Mouse (Mus musculus) liver, embryonic 14.5 days (tissue): Measurements from ENCODE around the gene Plekha7.

Experiments used
- CTCF ChIP-seq: IDR thresholded peaks from 2 replicates; pipeline ENCODE4 v1.5.1; 2016; ENCODE audit warnings: antibody characterized with exemption, low read depth, control low read depth
- EP300 ChIP-seq: IDR thresholded peaks from 2 replicates; pipeline ENCODE4 v1.6.1; 2016; ENCODE audit warnings: antibody characterized with exemption, low read depth

DNA sequence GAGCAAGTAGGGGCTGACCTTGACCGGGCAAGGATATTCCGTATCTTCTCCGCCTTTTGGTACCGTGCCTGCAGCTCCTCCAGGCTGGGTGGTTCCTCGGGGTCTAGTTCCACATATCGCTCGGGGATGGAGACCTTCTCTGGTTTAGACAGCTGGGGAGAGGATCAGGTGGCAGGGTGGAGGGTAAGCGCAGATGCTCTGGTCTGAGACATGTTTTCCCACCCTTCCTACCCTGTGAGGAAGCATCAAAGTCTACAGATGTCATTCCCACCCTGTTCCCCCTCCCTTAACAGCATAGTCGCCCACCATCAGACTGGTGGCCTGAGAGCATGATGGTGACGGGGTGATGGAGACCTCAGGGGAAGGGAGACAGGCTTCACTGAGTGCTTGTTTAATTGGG lies 178.8 kb downstream of the Plekha7 start:
- TF ChIP-seq CTCF = no peak
- no peak for TF ChIP-seq EP300
